In genomic region chr9:29025603-29026002, GRCm38 (mm10) we compare ENCODE assay signal across 16 mouse cellular contexts.
"Had no signal": no experiment of that assay in that cellular context is flagged by ENCODE, and none has a peak within 500 bp of the region (broad histone marks: within the 10 kb centered on the region; RNA-seq: fewer than 3 reads in every experiment).

No protein-coding gene starts in this region.

- H3K27ac ChIP-seq: limb, embryonic 12.5 days; liver, embryonic 13.5 days; lung, embryonic 15.5 days; macrophage; midbrain, embryonic 15.5 days; neural tube, embryonic 12.5 days; stomach, embryonic 15.5 days had no signal

- H3K9me3 ChIP-seq: limb, embryonic 12.5 days; liver, embryonic 13.5 days; lung, embryonic 15.5 days; midbrain, embryonic 15.5 days; neural tube, embryonic 12.5 days; stomach, embryonic 15.5 days had no signal

- H3K36me3 ChIP-seq: limb, embryonic 12.5 days; liver, embryonic 13.5 days; lung, embryonic 15.5 days; midbrain, embryonic 15.5 days; neural tube, embryonic 12.5 days; stomach, embryonic 15.5 days had no signal

- H3K4me1 ChIP-seq: limb, embryonic 12.5 days; liver, embryonic 13.5 days; lung, embryonic 15.5 days; megakaryocyte, embryonic 14.5 days; midbrain, embryonic 15.5 days; neural tube, embryonic 12.5 days; stomach, embryonic 15.5 days had no signal

- H3K27me3 ChIP-seq: limb, embryonic 12.5 days; liver, embryonic 13.5 days; lung, embryonic 15.5 days; megakaryocyte, embryonic 14.5 days; midbrain, embryonic 15.5 days; neural tube, embryonic 12.5 days; stomach, embryonic 15.5 days had no signal

- H3K4me2 ChIP-seq: limb, embryonic 12.5 days; liver, embryonic 13.5 days; lung, embryonic 15.5 days; midbrain, embryonic 11.5 days; midbrain, embryonic 15.5 days; neural tube, embryonic 12.5 days; stomach, embryonic 15.5 days had no signal

- H3K4me3 ChIP-seq: limb, embryonic 12.5 days; liver, embryonic 13.5 days; lung, embryonic 15.5 days; megakaryocyte, embryonic 14.5 days; midbrain, embryonic 15.5 days; neural tube, embryonic 12.5 days; stomach, embryonic 15.5 days had no signal

- DNase-seq: kidney, postnatal 14 days; liver; liver, embryonic 13.5 days; liver, postnatal 0 days; lung, postnatal 14 days; right cerebral cortex, postnatal 4 days; spleen, adult 18-20 months; thymus, postnatal 36 days had no signal

- H3K9ac ChIP-seq: limb, embryonic 12.5 days; liver, embryonic 13.5 days; liver, postnatal 0 days; lung, embryonic 15.5 days; midbrain, embryonic 15.5 days; neural tube, embryonic 12.5 days; stomach, embryonic 15.5 days had no signal

- ATAC-seq: liver, postnatal 0 days; midbrain, embryonic 15.5 days had no signal
